Mouse (Mus musculus): ENCODE results near the gene Ksr2.
"Not testable (repeated sequence)": the region's sequence is repeated elsewhere in the genome, so short reads cannot be mapped to it uniquely, and the experiment has no call there.

Ksr2 gene

GRCm38 (mm10) chr5:117413507-117414501 lies at the start of gene Ksr2:
TSS of gene Ksr2 (plus strand) at chr5:117414000.
- peak; percentile 85 to 90 for DNase-seq

- no peak for DNase-seq
Observed at GRCm38 (mm10) chr5:117364821-117365220, 49.0 kb upstream of the Ksr2 start.

GRCm38 (mm10) chr5:117365904-117366561 lies 47.8 kb upstream of the Ksr2 start:
- no peak for DNase-seq

- no peak for DNase-seq
Observed at GRCm38 (mm10) chr5:117367206-117367605, 46.6 kb upstream of the Ksr2 start.

GRCm38 (mm10) chr5:117370592-117370991 lies 43.2 kb upstream of the Ksr2 start:
- no peak for DNase-seq

- DNase-seq: no peak
Observed at GRCm38 (mm10) chr5:117373418-117373817, 40.4 kb upstream of the Ksr2 start.

- no peak for DNase-seq
Observed at GRCm38 (mm10) chr5:117374372-117375049, 39.3 kb upstream of the Ksr2 start.

- DNase-seq: no peak
Observed at GRCm38 (mm10) chr5:117376331-117376761, 37.5 kb upstream of the Ksr2 start.

- DNase-seq: not testable (repeated sequence)
Observed at GRCm38 (mm10) chr5:117377731-117378130, 36.1 kb upstream of the Ksr2 start.

- no peak for DNase-seq
Observed at GRCm38 (mm10) chr5:117380199-117380598, 33.6 kb upstream of the Ksr2 start.

- no peak for DNase-seq
Observed at GRCm38 (mm10) chr5:117381785-117382184, 32.0 kb upstream of the Ksr2 start.

- DNase-seq: no peak
Observed at GRCm38 (mm10) chr5:117383198-117383597, 30.6 kb upstream of the Ksr2 start.

- peak; percentile 47 to 59 for DNase-seq
Observed at GRCm38 (mm10) chr5:117388296-117388751, 25.5 kb upstream of the Ksr2 start.

- peak; percentile 85 to 92 for DNase-seq
Observed at GRCm38 (mm10) chr5:117388877-117389276, 24.9 kb upstream of the Ksr2 start, which contains the start of gene Rfc5. TSS of gene Rfc5 (minus strand) at chr5:117389047.

- no peak for DNase-seq
Observed at GRCm38 (mm10) chr5:117390895-117391294, 22.9 kb upstream of the Ksr2 start.

- DNase-seq: no peak
Observed at GRCm38 (mm10) chr5:117395834-117396233, 18.0 kb upstream of the Ksr2 start.

- DNase-seq: no peak
Observed at GRCm38 (mm10) chr5:117396596-117397014, 17.2 kb upstream of the Ksr2 start.

- no peak for DNase-seq
Observed at GRCm38 (mm10) chr5:117397371-117397770, 16.4 kb upstream of the Ksr2 start.

GRCm38 (mm10) chr5:117398007-117398550 lies 15.7 kb upstream of the Ksr2 start:
- DNase-seq: no peak

GRCm38 (mm10) chr5:117399281-117399680 lies 14.5 kb upstream of the Ksr2 start:
- no peak for DNase-seq

GRCm38 (mm10) chr5:117403609-117404008 lies 10.2 kb upstream of the Ksr2 start:
- DNase-seq: no peak

- not testable (repeated sequence) for DNase-seq
Observed at GRCm38 (mm10) chr5:117404671-117405070, 9.1 kb upstream of the Ksr2 start.

GRCm38 (mm10) chr5:117408216-117408615 lies 5.6 kb upstream of the Ksr2 start:
- DNase-seq: peak; percentile 37 to 45

All from cerebellum, postnatal 36 days (tissue).